Mouse (Mus musculus) testis, adult 2 months (tissue): Measurements from ENCODE around the gene Tas2r119.

Source experiments
- CTCF ChIP-seq: fragments of 200-500 bp; IDR thresholded peaks from 2 replicates; pipeline ENCODE4 v1.5.1; 2012; ENCODE audit warnings: low read depth, mild to moderate bottlenecking, inconsistent platforms, low read length, moderate library complexity; ENCODE audit not compliant: control insufficient read depth, insufficient read depth, insufficient replicate concordance
- POLR2A ChIP-seq: fragments of 200-500 bp; IDR thresholded peaks from 2 replicates; pipeline ENCODE4 v1.6.1; 2012; ENCODE audit warnings: low read depth, mild to moderate bottlenecking, inconsistent platforms, low read length, moderate library complexity; ENCODE audit not compliant: control insufficient read depth

- TF ChIP-seq CTCF (no peak), POLR2A (no peak)
These were observed 7.9 kb downstream of the Tas2r119 start for GRCm38 (mm10) chr15:32184964-32185363.
